Mouse (Mus musculus) retina, postnatal 7 days (tissue): Measurements from ENCODE around the gene Zfp280d.

Source experiments
- DNase-seq: peaks from one replicate; pipeline ENCODE4 v3.0.0-alpha.2; 2012; ENCODE audit warnings: low read depth, low spot score

Gene Zfp280d

DNA sequence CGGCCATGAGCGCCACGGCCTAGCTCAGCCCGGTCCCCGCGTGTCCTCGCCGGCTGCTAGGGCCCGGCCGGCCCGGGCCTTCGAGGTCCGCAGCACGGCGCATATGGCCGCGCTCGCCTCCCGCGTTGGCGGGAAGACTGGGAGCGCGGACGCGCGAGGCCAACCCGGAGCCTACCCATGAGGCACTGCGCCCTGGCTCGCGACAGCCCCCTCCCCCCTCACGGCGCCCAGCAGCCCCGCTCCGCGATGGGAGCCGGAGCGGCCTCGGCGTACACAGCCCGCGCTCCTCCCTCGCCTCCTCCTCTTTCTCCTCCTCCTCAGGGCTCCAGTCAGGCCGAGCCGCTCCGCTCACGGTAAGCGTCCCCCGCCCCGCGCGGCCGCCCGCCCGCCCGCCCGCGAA is at the start of gene Zfp280d:
Gene Zfp280d (plus strand): TSS at position 184 of the 400 bp plus-strand sequence.
- DNase-seq = peak; percentile 85

- no peak for DNase-seq
These were observed 48.1 kb upstream of the Zfp280d start for GRCm38 (mm10) chr9:72226536-72226935.

- DNase-seq = no peak
These were observed 22.0 kb upstream of the Zfp280d start for GRCm38 (mm10) chr9:72252656-72253055.

DNA sequence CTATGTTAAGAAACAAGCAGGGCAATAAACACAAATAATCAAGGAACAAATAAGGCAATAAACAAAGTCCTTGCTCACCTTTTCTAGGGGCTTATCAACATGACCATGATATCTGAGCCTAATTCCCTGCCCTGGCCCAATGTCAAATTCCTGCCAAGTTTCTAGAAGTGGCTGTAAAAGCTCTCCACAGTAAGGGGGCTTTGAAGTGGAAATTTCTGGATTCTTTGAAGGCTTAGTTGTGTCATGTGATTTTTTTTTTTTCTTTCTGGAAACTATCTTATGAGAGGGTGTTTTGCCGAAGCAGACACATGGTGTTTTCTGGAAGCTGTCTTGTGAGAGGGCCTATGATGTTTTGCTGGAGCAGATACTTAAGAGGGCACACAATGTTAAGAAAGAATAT is 19.4 kb upstream of the Zfp280d start:
- no peak for DNase-seq

DNA sequence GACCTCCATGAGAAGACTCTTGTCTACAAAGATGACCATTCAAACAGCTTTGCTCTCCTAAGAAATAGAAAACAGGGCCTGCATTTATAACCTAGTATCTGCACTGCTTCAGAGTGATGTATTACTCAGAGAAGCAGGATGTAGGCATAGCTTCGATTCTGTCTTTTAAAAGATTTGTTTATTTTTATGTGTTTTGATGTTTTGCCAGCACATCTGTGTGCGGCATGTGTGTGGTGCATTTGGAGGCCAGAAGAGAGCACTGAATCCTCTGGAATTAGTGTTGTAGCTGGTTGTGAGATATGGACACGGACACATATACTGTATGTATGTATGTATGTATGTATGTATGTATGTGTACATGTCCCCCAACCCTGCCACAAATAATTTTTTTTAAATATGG is 18.0 kb upstream of the Zfp280d start:
- no peak for DNase-seq

- no peak for DNase-seq
These were observed 14.3 kb upstream of the Zfp280d start for GRCm38 (mm10) chr9:72260337-72260736.

- DNase-seq = no peak
These were observed 9.8 kb upstream of the Zfp280d start for GRCm38 (mm10) chr9:72264859-72265258.

DNA sequence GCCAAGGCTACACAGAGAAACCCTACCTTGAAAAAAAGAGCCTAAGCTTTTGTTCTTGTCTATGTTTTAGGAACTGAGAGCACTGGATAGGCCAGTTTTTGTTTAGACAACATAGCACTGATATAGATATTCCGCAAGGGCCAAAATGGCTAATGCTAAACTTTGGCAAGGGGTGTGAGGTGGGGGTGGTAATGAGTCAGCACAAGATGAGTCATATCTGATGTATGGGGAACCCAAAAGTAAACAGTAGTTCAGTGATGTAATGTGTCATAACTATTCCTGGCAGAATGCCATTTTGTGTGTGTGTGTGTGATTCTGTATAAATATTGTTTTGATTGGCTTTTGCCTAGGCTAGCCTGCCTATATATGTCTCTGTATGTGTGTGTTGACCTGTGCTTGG is 4.5 kb upstream of the Zfp280d start:
- DNase-seq = no peak

DNA sequence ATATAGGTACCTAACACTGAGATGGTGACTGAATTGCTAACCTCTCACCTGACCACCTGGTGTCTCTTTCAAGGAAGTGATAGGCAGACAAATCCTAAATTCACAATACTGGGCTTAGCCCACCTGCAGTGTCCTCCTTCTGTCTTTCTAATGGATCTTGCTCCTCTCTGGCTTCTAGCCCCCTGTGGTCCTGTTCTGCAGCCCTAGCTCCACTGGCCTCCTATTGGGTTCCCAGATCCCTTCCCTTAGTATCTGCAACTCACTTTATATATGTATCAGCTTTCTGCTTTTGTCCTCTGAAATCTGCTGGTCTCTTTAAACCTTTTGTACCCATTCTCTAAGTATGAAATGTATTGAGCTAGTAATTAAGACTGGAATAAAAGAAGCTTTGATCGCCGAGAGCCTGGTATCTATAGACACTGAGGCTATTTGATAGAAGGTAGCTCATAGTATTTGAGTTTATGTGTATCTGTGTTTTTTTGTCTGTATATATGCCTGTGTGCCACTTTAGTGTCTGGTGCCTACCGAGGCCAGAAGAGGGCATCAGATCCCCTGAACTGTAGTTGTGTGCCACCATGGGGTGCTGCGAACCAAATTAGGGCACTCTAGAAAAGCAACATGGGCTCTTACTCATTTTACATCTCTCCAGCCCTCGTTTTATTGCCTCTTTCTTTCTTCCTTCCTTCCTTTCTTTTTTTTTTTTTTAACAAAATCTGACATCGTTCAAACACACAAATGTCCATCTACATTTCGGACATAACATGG is 832 bp upstream of the Zfp280d start:
- DNase-seq = no peak

DNA sequence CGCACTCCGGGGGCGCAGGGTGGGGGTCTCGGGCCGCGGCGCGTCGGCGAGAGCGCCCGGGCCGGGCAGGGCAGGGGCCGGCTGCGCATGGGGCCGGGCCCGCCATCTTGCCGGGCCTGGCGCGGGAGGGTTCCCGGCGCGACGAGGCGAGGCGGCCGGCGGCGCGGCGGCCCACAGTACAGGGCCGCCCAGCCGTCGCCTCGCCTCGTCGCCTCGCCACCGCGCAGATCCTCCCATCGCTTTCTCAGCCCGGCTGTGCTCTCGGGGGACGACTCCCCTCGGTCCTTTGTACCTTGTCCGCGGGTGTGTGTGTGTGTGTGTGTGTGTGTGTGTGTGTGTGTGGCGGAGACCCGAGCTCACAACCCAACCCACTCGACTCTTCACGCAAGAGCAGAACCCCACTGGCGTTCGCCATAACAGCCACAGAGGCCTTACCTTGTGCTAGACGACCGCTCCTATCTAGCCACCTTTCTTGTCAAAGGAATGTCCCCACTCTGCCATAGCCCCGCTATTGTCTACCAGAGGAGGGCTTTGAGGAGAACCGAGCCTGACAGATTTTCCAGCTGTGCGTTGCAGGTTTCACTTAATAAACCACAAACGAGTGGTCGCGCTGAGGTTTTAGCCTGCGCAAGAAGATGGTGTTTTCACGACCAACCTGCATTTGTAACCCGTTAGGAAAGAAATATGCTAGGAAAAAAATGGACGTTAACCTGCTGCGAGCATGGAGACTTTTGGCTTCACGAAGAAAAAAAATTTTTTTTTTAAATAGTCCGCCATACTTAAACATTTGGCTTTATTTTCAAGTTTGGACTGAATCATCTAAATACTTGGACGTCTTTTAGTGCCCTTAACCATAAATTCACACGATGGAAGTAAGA is 680 bp downstream of the Zfp280d start:
- no peak for DNase-seq

DNA sequence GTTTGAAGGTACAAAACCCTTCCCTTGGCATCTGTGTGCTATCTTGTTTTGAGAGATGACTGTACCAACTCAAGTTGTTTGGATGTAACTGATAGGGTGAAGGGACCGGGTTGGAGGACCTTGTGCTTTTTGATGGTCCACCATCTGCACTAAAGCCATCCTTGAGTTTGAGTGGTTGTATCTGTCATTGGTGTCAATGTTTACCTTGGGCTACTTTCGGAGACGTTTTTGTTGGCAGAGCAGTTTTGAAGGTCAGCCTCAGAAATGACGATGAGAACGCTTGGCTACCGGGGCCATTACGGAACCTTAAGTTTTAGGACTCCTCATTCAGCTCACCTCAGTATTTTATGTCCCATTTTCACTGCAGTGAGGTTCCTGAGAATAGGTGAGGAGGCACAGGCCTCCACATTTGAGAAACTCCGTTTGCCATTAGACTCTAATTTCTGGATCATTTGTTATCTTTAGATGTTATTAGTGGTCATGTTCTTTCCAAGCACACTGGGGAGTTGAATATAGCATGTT is 1.4 kb downstream of the Zfp280d start:
- no peak for DNase-seq

DNA sequence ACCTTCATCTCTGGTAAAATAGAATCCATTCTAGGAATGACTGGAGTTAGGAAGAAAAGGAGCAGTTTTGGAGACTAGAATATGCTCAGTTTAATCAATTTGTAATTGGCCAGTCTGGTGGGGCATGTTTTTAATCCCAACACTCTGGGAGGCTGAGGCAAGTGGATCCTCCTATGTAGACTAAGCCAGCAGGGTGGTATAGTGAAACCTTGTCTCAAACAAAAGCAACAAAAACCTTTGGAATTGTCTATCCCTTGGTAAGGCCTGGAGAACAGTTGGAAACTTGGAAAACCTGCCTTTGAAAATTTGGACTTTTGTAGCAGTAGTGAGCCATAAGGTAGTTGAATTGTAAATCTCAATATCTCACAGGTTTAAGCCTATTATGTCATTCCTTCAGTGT is 2.3 kb downstream of the Zfp280d start:
- no peak for DNase-seq

- DNase-seq = no peak
These were observed 5.3 kb downstream of the Zfp280d start for GRCm38 (mm10) chr9:72279943-72280342.

DNA sequence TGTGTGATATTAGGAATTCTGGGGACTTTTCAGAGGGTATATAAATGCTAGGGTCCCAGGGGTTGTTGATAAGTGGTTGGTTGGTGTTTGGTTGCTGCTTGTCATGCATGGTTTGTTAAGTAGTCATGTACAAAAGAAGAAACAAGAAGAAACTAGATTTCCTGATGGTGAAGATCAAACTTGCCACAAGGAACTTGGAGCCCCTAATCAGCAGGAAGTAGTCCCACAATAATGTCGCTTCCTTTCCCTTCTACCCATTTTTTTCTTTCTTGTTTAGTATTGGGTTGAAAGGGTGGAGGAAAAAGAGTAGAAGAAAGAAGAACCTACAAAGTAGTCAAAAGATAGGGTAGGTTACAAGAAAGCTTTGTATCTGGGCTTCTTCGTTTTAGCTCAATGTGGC is 13.0 kb downstream of the Zfp280d start:
- no peak for DNase-seq

DNA sequence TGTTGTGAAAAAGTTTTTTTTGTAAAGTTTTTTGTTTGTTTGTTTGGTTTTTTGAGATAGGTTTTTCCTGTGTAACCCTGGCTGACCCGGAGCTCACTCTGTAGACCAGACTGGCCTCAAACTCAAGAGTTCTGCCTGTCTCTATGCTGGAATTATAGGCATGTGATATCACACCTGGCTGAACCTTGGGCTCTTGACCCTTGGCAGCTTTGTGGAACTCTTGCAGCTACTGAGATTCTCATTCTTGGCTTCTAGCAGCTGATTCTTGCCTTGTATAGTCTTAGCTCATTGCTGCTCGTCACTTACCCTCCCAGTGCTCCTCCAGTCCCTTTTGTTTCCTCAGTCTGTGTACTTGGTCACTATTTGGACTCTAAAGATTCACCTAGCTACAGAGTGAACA is 13.6 kb downstream of the Zfp280d start:
- DNase-seq = no peak

DNA sequence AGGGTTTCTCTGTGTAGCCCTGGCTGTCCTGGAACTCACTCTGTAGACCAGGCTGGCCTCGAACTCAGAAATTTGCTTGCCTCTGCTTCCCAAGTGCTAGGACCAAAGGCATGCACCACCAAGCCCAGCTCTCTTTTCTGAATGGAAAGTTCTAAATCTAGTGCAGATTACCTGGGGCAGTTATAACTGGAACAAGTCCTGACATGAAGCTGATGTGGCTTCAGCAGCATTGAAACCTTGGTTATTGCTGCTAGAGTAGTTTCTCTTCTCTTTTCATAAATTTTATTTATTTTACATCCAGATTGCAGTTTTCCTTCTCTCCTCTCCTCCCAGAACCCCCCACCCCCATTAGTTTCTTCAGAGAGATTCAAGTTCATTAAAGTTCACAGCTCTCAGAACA is 14.4 kb downstream of the Zfp280d start:
- DNase-seq = no peak

- no peak for DNase-seq
These were observed 19.4 kb downstream of the Zfp280d start for GRCm38 (mm10) chr9:72294076-72294475.

DNA sequence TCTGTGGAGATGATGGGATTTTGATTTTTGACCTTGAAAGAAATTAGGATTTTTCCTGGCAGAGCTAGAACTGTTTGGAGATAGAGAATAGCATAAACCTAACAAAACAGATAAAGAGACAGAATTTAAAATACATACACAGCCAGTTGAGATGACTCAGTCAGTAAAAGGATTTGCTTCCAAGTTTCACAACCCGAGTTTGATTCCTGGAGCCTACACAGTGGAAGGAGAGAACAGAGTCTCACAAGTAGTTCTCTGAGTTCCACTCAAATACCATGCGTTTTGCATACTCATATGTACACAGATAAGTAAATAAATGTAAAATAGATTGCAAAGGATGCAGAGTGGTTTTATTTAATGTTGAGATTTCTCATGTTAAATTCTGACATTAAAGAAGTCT is 35.1 kb downstream of the Zfp280d start:
- no peak for DNase-seq

DNA sequence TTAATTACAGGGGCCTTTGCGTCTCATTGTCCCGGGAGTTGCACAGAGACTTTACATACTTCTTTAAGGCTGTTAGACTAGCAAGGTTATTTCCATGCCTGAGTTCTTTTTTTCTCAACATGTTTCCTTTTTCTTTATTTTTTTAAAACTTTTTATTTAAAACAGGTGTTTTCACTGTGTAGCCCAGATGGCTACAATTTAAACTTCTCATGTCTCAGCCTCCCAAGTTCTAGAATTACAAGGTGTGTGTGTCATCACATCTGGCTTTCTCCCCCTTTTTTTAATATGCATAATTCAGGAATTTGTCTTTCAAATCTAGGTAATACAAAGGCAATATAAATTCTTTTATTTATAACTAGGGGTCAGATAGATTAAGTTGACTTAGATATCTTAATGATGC is 58.6 kb downstream of the Zfp280d start:
- DNase-seq = no peak

DNA sequence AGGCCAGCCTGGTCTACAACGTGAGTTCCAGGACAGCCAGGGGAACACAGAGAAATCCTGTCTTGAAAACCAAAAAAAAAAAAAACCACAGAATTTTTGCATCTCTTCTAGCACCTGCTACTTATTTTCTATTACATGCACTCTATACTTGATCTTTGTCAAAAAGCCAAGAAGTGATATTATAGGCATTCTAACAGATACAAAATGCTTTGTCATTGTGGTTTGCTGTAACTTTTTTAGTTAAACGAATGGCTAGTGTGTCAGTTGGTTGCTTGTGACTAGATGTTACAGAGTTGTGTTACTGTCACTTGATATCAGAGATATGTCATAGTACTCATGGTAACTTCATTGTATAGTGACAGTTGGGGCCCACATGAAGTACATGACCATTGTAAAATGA is 61.4 kb downstream of the Zfp280d start:
- no peak for DNase-seq

- DNase-seq = no peak
These were observed 64.5 kb downstream of the Zfp280d start for GRCm38 (mm10) chr9:72339119-72339518.

DNA sequence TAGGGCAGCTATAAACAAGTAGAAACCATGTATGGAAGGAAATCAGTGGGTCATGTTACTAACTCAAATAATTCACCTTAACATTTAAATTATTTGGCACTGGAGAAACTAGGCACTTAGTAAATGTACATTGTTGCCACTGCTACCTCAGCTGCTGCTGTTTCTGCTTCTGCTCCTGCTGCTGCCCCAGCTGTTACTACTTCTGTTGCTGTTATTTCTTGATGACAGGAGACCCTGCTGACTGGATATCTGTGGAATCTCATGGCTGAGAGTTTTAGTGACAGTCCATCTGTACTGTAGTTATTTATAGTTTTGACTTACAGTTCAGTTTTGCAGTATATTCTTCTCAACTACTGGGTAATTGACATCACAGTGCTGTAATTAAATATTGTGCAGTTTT is 69.2 kb downstream of the Zfp280d start:
- no peak for DNase-seq

- DNase-seq = no peak
These were observed 97.7 kb downstream of the Zfp280d start for GRCm38 (mm10) chr9:72372359-72372758.
